Mouse (Mus musculus) liver, embryonic 14.5 days (tissue): ENCODE data around the gene Methig1.

ENCODE experiments used
- CTCF ChIP-seq: IDR thresholded peaks from 2 replicates; pipeline ENCODE4 v1.5.1; 2016; ENCODE audit warnings: antibody characterized with exemption, low read depth, control low read depth
- EP300 ChIP-seq: IDR thresholded peaks from 2 replicates; pipeline ENCODE4 v1.6.1; 2016; ENCODE audit warnings: antibody characterized with exemption, low read depth

DNA sequence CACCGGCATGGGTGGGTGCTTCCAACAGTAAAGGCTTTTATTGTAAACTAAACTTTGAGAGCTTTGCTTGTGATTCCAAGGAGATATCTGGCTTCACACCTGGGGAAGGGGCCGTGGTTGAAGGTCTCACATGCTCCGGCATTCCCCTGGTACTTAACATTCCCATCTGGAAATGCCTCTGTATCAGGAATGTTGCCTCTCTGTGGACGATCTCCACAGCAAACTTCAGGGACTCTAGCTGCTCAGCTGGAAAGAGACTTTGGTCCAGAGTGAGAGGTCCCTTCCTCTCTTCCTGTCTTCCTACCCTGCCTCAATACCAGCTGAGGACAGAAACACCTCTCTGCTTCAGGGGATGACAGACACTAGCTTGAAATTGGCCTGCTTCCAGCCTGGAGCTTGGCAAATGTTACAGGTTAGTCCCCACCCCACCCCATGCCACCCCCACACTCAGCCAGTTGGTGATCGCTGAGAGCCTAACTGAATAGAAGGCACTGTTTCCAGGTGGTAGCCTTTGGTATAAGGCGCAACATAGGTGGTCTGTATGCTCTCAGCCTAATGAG lies 1.4 kb upstream of the Methig1 start:
- no peak for TF ChIP-seq EP300
- TF ChIP-seq CTCF, result no peak
